Mouse (Mus musculus) c-Kit-positive CD71-positive TER-119-negative erythroid progenitor cells, embryonic 14.5 days (primary cell): ENCODE results near the gene Pigc.

Source experiments
- DNase-seq: peaks from one replicate; pipeline ENCODE4 v3.0.0-alpha.2; 2013; ENCODE audit warnings: low read depth

Pigc gene

GRCm38 (mm10) chr1:161976255-161977182 is 7.5 kb downstream of the Pigc start:
- peak; percentile 84 for DNase-seq

- no peak for DNase-seq
These were observed 8.3 kb downstream of the Pigc start for GRCm38 (mm10) chr1:161977331-161977730.

DNA sequence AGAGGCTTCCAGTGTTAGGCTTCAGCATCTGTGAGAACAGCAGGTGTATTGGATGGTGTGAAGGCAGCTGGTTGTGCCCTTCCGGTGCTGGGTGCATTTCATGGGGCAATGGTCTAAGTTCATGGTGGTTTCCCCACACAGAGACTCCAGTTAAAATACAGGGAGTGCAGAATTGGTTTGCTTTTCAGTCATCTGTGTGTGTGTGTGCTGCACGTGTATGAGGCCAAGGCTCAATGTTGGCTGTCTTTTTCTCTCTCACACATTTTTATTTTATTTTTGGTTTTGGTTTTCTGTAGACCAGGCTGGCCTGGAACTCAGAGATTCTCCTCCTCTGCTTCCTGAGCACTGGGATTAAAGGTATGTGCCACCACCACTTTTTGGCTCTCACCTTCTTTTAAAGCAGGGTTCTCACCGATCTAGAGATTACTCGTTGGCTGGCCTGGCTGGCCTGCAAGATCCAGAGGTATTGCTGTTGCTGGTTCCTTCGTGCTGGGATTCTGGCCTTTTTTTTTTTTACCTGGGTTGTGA is 9.3 kb downstream of the Pigc start:
- no peak for DNase-seq

DNA sequence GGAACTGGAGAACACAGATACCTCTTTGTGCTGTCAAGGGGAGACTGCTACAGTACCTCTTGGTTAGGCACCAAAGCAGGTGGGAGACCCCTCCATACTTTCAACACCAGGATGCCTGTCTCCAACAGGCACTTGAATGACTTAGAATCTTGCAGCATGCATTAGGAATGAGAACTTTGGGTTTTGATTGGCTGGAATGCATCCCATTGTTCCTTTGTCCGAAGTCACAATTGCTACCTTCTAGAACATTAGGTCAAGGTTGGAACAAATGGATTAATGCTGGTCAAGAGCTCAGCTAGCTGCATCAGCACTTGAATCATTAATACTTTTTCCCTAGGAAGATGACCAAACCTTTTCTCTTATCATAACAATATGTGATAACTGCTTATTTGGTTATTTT is 10.6 kb downstream of the Pigc start, which contains the start of gene 4930558K02Rik:
TSS of gene 4930558K02Rik (minus strand) at position 101 of the 400 bp plus-strand sequence.
- DNase-seq = no peak

DNA sequence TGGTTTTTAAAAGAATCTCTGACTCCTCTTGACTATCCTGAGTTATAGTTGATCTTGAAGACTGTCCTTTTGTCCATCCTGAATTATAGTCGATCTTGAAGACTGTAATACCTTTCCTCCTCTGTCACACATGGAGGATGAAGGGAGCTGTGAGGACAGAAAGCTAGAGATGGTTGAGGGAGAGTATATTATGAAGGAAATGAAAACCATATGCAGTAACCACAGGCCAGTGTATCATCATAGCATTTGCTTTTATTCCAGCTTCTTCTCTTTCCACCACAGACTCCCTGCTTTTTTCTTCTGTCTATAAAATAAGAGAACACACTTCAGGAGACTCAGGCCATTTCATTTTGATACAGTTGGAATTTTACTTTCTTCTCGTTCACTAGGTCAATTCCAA is 11.1 kb downstream of the Pigc start:
- no peak for DNase-seq

DNA sequence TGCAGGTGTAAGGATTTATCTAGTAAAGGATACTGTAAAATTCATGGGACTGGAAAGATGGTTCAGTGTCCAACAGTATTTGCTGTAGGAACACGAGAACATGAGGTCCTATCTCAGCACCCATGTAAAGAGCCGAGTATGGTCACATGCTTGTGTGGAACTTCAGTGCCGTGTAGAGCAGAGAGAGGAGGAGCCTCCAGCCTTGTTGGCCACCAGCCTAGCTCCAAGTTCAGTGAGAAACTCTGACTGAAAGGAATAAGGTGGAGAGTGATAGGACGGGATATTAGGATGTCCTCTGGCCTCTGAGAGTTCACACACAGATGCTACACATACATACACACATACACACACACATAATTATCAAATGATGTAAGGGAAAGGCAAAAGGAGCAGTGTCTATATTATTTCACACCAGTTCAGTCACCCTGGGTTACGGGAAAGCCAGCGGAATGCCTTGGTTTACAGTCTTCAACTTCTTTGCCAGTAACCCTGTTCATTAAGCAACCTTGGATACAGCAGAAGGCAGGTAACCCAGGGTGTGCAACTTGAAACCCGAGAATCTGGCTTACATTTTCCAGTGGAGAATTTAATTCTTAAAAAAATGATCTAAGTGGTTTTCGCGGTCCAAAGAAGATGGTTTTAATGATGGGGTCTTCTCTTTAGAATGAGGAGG is 11.8 kb downstream of the Pigc start:
- DNase-seq = no peak

DNA sequence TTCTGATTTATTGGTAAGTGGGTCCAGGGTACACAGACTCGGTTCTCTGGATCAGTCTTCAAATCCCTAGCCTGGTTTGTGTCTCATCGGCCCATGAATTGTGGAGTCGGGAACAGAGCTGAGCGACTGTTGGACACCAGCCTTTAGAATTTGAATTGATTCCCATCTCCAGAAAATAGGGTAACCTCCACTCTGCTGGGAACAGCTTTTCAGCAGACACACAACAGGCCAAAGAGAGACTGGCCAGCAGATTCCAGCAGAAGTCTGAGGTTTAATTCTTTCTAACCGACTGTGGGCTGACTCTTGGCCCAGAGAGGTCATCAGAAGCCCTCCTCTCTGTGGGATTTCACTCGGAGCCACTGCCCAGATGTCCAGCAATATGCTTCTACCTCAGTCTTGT is 14.5 kb downstream of the Pigc start:
- DNase-seq = no peak

GRCm38 (mm10) chr1:161983979-161984566 is 15.1 kb downstream of the Pigc start:
- no peak for DNase-seq

- no peak for DNase-seq
These were observed 21.9 kb downstream of the Pigc start for GRCm38 (mm10) chr1:161990684-161991578.

DNA sequence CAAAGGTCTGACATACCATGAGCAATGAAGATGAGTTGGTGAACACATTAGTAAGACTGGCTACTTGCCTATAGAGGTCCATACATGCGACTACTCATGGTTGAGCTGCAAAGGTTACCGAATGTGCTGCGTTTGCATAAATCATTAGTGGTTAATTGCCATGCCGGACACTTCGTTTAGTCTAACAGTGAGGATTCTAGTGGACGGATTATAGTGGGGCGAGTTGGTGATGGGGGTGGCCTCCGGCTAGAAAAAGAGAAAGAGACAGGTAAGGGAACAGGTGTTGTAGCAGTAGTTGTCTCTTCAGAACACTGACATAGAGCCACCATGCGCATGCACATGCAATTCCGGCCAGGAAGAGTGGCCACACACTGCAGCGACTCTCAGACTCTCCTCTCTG is 22.9 kb downstream of the Pigc start:
- DNase-seq = no peak

DNA sequence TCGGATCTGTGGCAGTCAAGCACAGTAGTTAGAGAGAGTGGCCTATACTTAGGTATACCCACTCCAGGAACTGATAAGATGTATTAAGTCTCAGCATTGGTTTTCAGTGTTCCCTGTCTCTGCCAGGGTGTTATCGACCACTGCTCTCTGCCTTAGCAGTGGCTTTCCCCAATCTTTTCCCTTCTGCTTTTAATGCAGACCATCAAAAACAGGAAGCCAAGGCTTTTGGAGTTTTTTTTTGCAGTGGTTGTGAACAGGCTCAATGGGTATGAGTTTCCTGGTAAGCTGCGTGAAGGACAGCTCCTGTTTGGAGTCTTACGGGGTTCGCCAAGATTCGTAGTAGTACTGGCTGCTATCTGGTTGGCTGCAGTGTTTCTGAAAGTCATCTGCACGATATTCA is 23.4 kb downstream of the Pigc start:
- DNase-seq = no peak

DNA sequence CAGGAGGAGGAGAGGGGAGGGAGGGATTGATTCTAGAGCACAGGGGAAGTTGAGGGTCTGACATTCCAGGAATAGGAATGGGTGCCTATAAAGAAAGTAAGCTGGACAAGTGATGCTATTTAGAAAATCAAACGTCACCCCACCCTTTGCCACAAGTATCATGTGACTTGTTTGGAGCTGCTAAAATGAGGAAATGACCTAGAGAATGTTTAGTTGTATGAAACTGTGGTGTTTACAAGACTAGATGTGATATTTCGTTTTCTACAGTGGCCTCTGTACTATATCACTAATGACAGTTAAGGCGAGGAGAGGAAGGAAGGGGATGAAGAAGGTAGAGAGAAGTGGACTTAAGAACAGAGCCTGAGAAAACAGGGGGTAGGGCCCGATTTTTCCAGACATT is 29.8 kb downstream of the Pigc start:
- no peak for DNase-seq

- DNase-seq = no peak
These were observed 30.4 kb downstream of the Pigc start for GRCm38 (mm10) chr1:161999338-161999737.

DNA sequence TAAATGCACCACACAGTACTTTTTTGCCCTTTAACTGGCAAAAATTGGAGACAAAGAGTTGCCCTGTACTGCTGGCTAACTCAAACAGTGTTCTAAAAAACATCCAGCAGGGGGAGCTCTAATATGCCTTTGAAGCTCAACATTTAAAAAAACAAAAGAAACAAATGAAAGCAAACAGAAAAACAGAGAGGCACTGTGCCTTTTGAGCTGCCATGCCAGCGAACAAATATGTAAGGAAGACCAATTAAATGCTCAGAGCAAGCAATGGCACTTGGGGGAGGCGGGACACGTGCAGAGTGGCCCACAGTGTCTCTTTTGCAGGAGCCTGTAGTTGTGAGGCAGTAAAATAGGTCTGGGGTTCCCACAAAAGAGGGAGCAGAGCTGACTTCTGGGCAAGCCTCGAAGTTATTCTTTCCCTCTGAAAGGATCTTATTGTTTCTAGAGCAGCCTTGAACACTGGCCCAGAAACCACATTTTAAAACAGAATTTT is 30.9 kb downstream of the Pigc start:
- peak; percentile 45 for DNase-seq

- no peak for DNase-seq
These were observed 32.3 kb downstream of the Pigc start for GRCm38 (mm10) chr1:162001328-162001727.

- DNase-seq = no peak
These were observed 34.9 kb downstream of the Pigc start for GRCm38 (mm10) chr1:162003729-162004517.

- DNase-seq = no peak
These were observed 35.5 kb downstream of the Pigc start for GRCm38 (mm10) chr1:162004518-162004780.

- no peak for DNase-seq
These were observed 36.1 kb downstream of the Pigc start for GRCm38 (mm10) chr1:162004821-162005770.

DNA sequence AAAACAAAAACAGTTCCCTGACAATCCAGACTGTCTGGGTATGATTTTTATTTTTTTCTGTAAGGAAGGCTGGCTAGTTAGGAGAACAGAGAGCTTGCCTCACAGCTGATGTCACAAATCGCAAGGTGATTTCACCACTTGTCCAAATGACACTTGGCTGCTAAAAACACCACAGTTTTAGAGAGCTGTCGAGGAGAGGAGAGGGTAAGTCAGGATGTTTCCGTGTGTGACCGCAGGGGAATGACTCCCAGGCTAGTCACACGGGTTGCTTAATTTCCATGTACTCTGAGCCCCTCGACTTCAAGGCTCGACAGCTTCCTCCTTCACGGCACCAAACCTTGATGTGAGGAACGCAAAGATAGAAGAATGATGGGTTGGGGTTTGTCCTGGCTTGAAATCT is 37.1 kb downstream of the Pigc start:
- DNase-seq = no peak

- DNase-seq = no peak
These were observed 39.2 kb downstream of the Pigc start for GRCm38 (mm10) chr1:162008208-162008607.
